Mouse (Mus musculus): ENCODE measurements around the gene Itgb2.
A peak's percentile ranks its signal among the peaks of the same experiment; 100 is the strongest.

Gene Itgb2

DNA sequence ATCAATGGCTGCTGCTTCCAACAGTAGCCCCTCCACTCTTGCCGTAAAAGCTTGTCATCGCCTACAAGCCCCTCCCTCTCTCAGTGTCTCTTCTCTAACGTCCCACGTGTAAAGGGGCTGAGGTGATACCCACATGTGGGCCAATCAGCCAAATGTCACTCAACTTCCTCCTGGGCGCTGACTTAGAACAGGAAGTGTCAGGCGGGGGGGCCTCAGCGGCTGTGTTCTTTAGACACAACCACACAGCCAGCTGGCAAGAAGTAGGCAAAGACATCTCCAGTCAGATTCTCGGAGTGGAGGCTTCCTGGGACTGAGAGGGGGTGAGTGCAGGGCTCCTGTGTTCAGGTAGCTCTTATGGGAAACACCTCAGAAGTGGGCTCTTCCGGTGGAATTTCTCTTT, at the start of gene Itgb2:
Gene Itgb2 (plus strand): TSS at position 113 of the 400 bp plus-strand sequence.
- no peak for DNase-seq (ENCODE audit: low spot score)

DNA sequence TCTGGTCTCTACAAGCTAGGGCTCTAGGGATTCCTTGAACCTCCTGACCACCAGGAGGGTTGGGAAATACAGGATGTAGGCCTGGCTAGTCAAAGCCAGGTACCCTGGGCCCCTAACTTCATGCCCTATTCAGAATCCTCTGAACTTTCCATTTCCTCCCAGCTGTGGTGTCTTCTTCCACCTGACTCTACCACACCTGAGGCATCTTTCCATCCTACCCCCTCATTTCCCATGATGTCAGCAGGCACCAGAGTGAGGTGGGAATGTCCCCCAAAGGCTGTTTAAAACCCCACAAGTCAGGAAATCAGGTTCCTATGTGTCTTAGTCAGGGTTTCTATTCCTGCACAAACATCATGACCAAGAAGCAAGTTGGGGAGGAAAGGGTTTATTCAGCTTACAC, 48.2 kb upstream of the Itgb2 start:
- DNase-seq (ENCODE audit: low spot score) = no peak

GRCm38 (mm10) chr10:77484205-77484935, 45.7 kb upstream of the Itgb2 start:
- peak; percentile 31 for DNase-seq (ENCODE audit: low spot score)

- DNase-seq (ENCODE audit: low spot score) = no peak
These were observed 44.3 kb upstream of the Itgb2 start for GRCm38 (mm10) chr10:77485786-77486185.

DNA sequence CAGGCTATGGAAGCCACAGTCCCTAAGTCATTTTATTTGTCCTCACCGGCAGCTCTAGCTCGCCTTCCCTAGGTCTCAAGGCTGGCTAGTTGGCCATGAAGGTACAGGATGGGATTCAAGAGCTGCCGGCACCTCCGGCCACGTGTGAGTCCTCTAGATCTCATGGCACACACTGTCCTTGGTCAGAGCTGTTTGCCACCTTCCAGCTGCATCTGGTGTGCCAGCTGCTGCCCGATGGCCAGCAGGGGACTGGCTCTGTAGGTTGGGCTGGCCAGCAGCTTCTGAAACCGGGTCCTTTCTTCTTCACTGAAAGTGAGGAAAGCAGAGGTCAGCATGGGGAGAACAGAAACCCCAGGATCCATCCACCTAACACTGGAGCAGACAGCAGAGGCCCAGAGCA, 41.9 kb upstream of the Itgb2 start:
- DNase-seq (ENCODE audit: low spot score) = no peak

GRCm38 (mm10) chr10:77491585-77491984, 38.5 kb upstream of the Itgb2 start:
- DNase-seq (ENCODE audit: low spot score) = no peak

GRCm38 (mm10) chr10:77492885-77493284, 37.2 kb upstream of the Itgb2 start:
- no peak for DNase-seq (ENCODE audit: low spot score)

- no peak for DNase-seq (ENCODE audit: low spot score)
These were observed 32.9 kb upstream of the Itgb2 start for GRCm38 (mm10) chr10:77497185-77497584.

DNA sequence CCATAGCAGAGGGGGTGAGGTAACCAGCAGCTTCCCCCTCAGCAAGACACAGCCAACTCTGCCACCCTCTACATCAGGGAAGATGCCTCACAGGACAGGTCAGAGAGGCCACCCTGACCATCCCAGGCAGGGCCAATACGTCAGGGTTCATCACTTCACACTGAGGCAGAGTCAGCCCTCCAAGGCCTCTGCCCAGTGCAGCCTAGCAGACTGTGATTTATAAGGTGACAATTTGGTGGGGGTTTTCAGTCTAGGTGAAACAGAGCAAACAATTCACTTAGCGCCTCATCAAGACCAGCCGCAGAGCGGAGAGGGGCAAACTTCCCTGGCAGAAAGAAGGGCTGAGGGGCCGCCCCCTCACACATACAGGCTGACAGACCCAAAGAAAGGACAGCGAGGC, 31.8 kb upstream of the Itgb2 start:
- no peak for DNase-seq (ENCODE audit: low spot score)

DNA sequence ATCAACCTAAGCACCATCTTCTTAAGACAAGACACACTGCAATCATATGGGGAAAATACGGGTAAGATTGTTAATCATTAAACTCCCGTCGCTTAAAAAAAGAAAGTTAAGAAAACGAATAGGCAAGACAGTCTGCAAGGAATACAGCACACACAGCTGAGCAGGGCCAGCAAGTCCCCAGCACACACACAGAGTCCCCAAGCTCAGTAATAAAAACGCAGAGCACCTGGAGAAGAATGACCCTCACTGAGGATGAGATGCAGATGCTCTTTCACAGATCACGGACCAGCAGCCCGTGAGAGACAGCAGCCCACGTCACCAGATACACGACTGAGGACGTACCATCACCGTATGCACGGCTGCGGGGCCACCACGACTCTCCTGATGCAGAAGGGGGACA, 29.4 kb upstream of the Itgb2 start:
- no peak for DNase-seq (ENCODE audit: low spot score)

GRCm38 (mm10) chr10:77502967-77503922, 26.8 kb upstream of the Itgb2 start:
- DNase-seq (ENCODE audit: low spot score) = no peak

GRCm38 (mm10) chr10:77504143-77504542, 25.9 kb upstream of the Itgb2 start:
- no peak for DNase-seq (ENCODE audit: low spot score)

DNA sequence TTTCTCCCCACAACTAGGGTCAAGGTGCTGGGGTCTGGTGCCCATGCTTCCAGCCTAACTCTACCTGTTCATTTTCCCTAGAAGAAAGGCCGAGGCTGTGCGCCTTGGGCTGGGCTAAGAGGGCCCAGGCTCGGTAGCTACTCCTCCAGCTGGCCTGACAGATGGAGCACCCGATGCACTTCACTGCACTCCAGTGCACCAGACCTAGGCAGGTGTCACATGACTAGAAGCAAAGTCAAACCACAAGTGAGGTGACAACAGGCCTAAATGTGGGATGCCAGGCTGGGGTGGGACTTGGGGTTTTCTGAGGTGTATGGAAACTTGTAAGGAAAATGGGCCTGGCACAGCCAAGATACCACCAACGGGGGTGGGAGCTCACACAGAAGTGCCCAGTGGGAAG, 23.5 kb upstream of the Itgb2 start:
- no peak for DNase-seq (ENCODE audit: low spot score)

- DNase-seq (ENCODE audit: low spot score) = no peak
These were observed 23.0 kb upstream of the Itgb2 start for GRCm38 (mm10) chr10:77506961-77507577.

DNA sequence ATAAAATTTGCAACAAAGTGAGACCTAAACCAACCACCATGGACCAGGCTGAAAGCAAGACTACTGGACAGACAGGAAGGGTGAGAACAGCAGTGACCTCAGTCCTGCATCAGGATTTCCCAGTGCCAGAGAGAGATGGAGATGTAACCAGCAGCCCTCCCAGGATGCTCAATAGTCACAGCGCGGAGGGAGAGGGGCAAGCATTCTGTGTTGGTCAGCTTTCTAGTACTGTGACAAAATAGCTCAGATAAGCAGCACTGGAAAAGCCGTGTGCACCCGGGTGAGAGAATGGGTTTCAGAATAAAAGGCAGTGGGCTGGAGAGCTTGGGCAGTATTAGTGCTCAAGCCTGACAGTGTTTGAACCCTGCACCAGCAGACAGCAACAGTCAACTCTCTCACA, 22.3 kb upstream of the Itgb2 start:
- DNase-seq (ENCODE audit: low spot score) = no peak

DNA sequence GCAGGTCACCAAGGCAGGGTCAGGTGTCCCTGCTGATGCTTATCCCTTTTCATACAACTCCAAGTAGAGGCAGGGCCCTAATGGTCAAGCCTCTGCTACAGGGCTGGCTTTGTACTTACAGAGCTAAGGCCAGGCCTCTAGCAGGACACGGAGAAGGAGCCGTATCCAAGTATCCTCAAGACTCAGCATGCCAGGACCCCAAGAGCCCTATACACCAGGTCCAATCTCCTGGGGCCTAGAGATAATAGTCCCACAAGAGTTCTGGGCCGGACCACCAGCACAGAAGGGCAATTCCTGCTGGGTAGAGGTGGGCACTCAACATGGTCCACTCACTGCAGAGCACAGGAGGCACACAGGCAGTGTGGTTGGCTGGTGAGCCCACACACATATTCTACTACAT, 21.3 kb upstream of the Itgb2 start:
- no peak for DNase-seq (ENCODE audit: low spot score)

DNA sequence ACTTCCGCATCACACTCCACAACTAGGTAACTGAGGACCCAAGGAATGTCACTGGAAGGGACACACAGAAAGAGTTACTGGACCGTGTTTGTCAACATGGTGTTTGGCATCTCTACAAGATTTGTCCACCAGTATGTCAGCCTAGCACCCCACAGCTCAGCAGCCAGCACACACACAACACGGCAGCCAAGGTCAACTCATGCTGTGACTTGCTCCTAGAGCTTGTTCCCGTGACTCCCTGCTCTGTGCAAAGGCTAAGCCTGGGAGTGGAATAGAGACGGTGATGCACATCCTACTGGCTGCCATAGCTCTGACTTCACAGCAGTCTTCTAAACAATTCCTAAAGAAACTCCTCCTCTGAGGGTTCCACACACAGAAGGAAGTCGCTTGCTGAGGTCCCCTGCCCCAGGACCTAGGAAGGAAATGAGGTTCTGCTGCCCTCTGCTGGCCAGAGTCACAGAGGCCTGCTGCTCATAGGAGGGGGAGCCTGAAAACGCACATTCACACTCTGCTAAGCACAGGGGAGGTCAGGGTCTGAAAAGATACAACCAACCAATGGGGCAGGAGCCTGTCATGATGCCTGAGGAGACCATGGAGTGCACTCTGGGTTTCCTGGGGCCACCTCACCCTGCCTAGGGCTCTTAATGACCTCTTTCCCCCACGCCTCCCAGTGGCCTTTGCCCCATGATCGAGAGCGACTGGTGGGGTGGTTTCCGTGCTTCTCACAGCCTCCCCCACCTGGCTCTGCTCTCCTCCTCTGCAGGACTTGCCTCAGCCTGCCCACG, 20.5 kb upstream of the Itgb2 start:
- DNase-seq (ENCODE audit: low spot score) = peak; percentile 80

DNA sequence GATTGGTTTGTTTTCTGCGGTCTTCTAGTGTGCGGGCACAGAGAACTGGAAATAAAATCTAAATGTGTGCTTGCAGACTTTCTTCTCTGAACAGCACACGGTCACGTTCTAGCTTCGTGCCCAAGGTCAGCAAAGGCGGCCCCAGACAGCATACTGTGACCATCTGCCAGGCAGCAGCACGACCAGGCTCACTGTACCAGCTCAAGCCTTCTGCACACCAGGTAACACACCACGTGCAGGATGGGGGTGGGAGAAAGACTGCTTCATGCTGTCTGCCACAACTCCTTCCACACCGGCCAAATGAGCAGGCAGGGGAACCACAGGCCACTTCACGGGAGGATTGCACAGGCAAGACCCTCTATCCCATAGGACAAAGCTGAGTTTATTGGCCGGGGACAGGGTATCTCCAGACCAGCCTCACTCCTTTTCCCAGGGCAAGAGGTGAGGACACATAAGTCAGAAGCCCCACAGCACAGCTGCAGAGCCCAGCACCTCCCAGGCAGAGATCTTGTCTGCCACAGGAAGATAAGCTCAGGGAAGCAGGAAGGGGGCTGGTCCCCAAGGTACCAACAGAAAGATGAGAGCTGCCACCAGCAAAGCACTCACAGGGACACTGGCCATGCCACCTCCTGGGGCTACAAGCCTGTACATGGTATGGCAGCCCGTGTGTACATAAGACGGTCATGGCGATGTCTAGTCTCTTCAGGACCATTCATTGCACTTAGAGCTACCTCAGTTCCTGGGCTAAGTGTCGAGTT, 19.6 kb upstream of the Itgb2 start:
- DNase-seq (ENCODE audit: low spot score) = no peak

- peak; percentile 73 for DNase-seq (ENCODE audit: low spot score)
These were observed 14.4 kb upstream of the Itgb2 start, which contains the start of gene Fam207a for GRCm38 (mm10) chr10:77515385-77516348. Fam207a (minus strand) TSS chr10:77515785.

DNA sequence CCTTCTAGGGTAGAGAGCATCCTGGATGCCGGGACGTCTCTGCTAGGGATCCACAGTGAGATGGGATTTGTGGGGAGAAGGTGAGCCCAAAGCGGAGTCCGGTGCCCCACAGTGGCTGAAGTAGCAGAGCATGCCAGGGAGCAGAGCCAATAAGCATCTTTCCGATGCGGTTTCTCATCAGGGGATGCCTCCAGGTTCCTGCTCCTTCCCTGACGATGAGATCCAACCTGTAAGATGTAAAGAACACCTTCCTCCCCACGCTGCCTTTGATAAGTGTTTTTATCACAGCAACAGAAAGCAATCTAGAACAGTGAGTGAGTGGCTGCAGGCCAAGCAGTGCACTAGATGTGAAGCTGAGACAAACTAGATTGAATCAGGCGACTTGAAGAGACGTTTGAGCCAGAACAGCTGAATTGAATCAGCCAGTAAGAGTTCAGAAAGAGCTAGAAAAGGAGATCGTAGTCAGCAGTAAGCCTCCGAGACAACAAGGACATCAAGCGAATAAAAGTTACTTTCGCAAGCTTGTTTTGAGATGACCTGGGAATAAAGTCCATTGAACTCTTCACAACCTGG, 13.6 kb upstream of the Itgb2 start:
- no peak for DNase-seq (ENCODE audit: low spot score)

Data from ovary, postnatal 10 days (tissue).